Mouse (Mus musculus) subcutaneous adipose tissue, adult 2 months (tissue): ENCODE measurements around the gene Zranb3. TPM values are rescaled to one million over a fixed set of nuclear protein-coding genes. Genes with fewer than 3 reads are reported as not detected.

Experiments used
- polyA plus RNA-seq: library from polyadenylated mRNA; depleted of rRNA; stranded (reverse); fragments of >200 nt; gene quantifications from 2 replicates; pipeline ENCODE4 v1.2.3, GENCODE M21; 2012; ENCODE audit warnings: low replicate concordance; rRNA removed

Gene Zranb3
- polyA plus RNA-seq, result 1.1 and 3.0 TPM in 2 replicates

DNA sequence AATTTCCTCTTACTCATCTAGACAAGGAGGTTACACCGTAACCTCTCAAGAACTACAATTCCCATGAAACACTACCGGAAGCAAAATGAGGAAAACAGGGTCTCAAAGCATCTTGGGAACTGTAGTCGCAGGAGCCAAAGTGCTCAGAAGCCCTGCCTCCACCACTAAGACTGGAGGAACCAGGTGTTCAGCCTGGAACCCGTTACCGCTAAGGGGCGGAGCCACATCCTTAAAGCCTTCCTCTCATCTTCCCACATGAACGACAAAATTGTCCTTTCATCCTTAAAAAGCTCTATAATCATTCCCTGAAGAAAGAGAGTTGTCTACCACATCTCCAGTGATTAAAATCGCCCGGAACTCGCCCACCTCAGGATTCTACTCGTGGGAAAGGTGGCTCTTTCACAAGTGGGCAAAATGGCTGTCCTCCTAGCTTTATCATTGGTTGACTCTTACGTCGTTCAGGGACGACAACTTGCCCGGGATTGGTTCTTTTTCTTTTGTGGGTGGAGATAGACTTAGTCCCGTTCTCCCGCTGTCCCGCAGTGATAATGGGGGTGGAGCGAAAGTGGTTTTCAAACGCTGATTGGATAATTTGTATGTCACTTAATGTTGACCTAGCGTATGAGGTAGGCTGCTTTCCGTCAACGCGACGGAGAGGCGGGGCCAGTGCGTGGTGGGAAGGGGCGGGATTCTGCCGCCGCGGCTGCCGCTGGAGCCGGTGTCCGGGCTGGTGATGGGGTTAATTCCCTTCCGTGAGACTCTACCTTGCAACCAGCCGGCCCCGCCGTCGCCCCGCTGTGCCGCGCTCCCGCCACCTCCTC is at the start of gene Zranb3, which contains the start of gene R3hdm1:
Gene Zranb3, minus strand, starts transcription at position 407 of the 821 bp plus-strand sequence.
Gene R3hdm1, plus strand, starts transcription at position 661 of the 821 bp plus-strand sequence.

Other genes with a start within 250 kb of the Zranb3 start
- 0.09 and 0.33 TPM in 2 replicates for gene Map3k19, start 248.0 kb downstream of the Zranb3 start, polyA plus RNA-seq
- 21.2 and 25.2 TPM in 2 replicates for gene Rab3gap1, start 234.3 kb downstream of the Zranb3 start, polyA plus RNA-seq
- gene R3hdm1, start 254 bp upstream of the Zranb3 start, polyA plus RNA-seq, result 19.9 and 46.5 TPM in 2 replicates
- 22.2 and 26.1 TPM in 2 replicates for gene Ubxn4, start 140.9 kb upstream of the Zranb3 start, polyA plus RNA-seq
- gene Lct, start 225.3 kb upstream of the Zranb3 start, polyA plus RNA-seq, result 0.01 and 0.19 TPM in 2 replicates